Comparison of ENCODE assay signal across 8 mouse cellular contexts in genomic region chr13:23503797-23504196, GRCm38 (mm10). TPM values are rescaled to one million over a fixed set of nuclear protein-coding genes. Genes with fewer than 3 reads are reported as not detected.
A peak's percentile ranks its signal among the peaks of the same experiment; 100 is the strongest.
DNase-seq lines count a peak whose midpoint lies in the region; ATAC-seq and TF ChIP-seq lines count a peak whose summit lies in the region.

No protein-coding gene starts in this region.

- no peak overlapping the region for H3K27ac ChIP-seq in heart, embryonic 10.5 days
- H3K27ac ChIP-seq in kidney, postnatal 0 days: no peak overlapping the region
- H3K27ac ChIP-seq in lung, postnatal 0 days (ENCODE audit: low read length): no peak overlapping the region

- no peak overlapping the region for H3K9ac ChIP-seq in kidney, postnatal 0 days (ENCODE audit: low read depth, low read length)
- no peak overlapping the region for H3K9ac ChIP-seq in lung, postnatal 0 days (replicated peaks; ENCODE audit: low read depth)

- WGBS in heart, embryonic 10.5 days: under 1% methylated on average over 9 of the region's 9 CpGs
- WGBS in kidney, postnatal 0 days: 5% methylated on average over 9 of the region's 9 CpGs
- 6% methylated on average over 9 of the region's 9 CpGs for WGBS in lung, postnatal 0 days

- H3K4me2 ChIP-seq in kidney, postnatal 0 days (ENCODE audit: low read length): no peak overlapping the region
- H3K4me2 ChIP-seq in lung, postnatal 0 days (replicated peaks; ENCODE audit: low read depth, low read length): no peak overlapping the region

- peak; percentile 15 to 17 for DNase-seq in urinary bladder, postnatal 36 days (ENCODE audit: low spot score in 2 of 2)
- no peak for DNase-seq in urinary bladder, adult 18-20 months (ENCODE audit: low spot score in 2 of 2)
- DNase-seq in cerebellum, postnatal 14 days: peak; percentile 74 to 79
- DNase-seq in heart, embryonic 10.5 days (ENCODE audit: low spot score): no peak
- DNase-seq in kidney, postnatal 0 days (ENCODE audit: low spot score): peak; percentile 65
- DNase-seq in lung, postnatal 0 days (ENCODE audit: low spot score): peak; percentile 44
- peak; percentile 72 to 82 for DNase-seq in spleen, postnatal 4 days (ENCODE audit: low spot score in 2 of 2)

- H3K9me3 ChIP-seq in heart, embryonic 10.5 days: no peaks in the 10 kb centered on the region
- no peaks in the 10 kb centered on the region for H3K9me3 ChIP-seq in kidney, postnatal 0 days (replicated peaks; ENCODE audit: low read length)
- H3K9me3 ChIP-seq in lung, postnatal 0 days (ENCODE audit: low read length): no peaks in the 10 kb centered on the region

- TF ChIP-seq EP300 in lung, postnatal 0 days (IDR thresholded peaks at IDR 0.05): no peak

- peak overlapping the region; percentile 40 for H3K4me3 ChIP-seq in heart, embryonic 10.5 days
- no peak overlapping the region for H3K4me3 ChIP-seq in kidney, postnatal 0 days (replicated peaks; ENCODE audit: low read depth, low read length)
- H3K4me3 ChIP-seq in lung, postnatal 0 days (ENCODE audit: low read depth, low read length): no peak overlapping the region

- no peak for ATAC-seq in kidney, postnatal 0 days (replicated peaks; ENCODE audit: low FRiP score, low read depth)
- no peak for ATAC-seq in lung, postnatal 0 days
- ATAC-seq in activated CD4-positive, CD25-positive, alpha-beta regulatory T cell, adult 4 months: no peak

- peaks cover 28% of the 10 kb centered on the region for H3K4me1 ChIP-seq in heart, embryonic 10.5 days
- H3K4me1 ChIP-seq in kidney, postnatal 0 days (replicated peaks; ENCODE audit: insufficient read depth, low read length): no peaks in the 10 kb centered on the region
- no peaks in the 10 kb centered on the region for H3K4me1 ChIP-seq in lung, postnatal 0 days (ENCODE audit: insufficient read depth, low read depth, low read length)

- H3K27me3 ChIP-seq in heart, embryonic 10.5 days (ENCODE audit: insufficient read depth, poor library complexity, severe bottlenecking): no peaks in the 10 kb centered on the region
- H3K27me3 ChIP-seq in kidney, postnatal 0 days (ENCODE audit: insufficient read depth, low read length): no peaks in the 10 kb centered on the region
- no peaks in the 10 kb centered on the region for H3K27me3 ChIP-seq in lung, postnatal 0 days (replicated peaks; ENCODE audit: insufficient read depth, low read length)

- TF ChIP-seq CTCF in kidney, postnatal 0 days (IDR thresholded peaks at IDR 0.05; ENCODE audit: low read depth): no peak
- no peak for TF ChIP-seq CTCF in lung, postnatal 0 days (IDR thresholded peaks at IDR 0.05)

- H3K36me3 ChIP-seq in heart, embryonic 10.5 days: no peaks in the 10 kb centered on the region
- no peaks in the 10 kb centered on the region for H3K36me3 ChIP-seq in kidney, postnatal 0 days (ENCODE audit: insufficient read depth, low read length)
- no peaks in the 10 kb centered on the region for H3K36me3 ChIP-seq in lung, postnatal 0 days (ENCODE audit: insufficient read depth, low read length)

RNA-seq across cellular contexts. Expression of gene Btn2a2, which starts 15.1 kb away (rescaled TPM):
- polyA plus RNA-seq in heart, embryonic 10.5 days (2016; fragmentation: Nextera tagmentation; extraction: Ambion mirVana): 0.30 and 0.75 TPM in 2 replicates
- polyA plus RNA-seq in kidney, postnatal 0 days (2015; fragmentation: Nextera tagmentation; extraction: Ambion mirVana): 0.13 and 0.28 TPM in 2 replicates
- polyA plus RNA-seq in lung, postnatal 0 days (2015; fragmentation: Nextera tagmentation; extraction: Ambion mirVana): 0.06 and 0.07 TPM in 2 replicates
- polyA plus RNA-seq in activated CD4-positive, CD25-positive, alpha-beta regulatory T cell, adult 4 months (2017; shearing (Covaris generic)): not detected

RNA-seq across cellular contexts. Expression of gene Hist1h4h, which starts 27.1 kb away (rescaled TPM):
- polyA plus RNA-seq in heart, embryonic 10.5 days (2016; fragmentation: Nextera tagmentation; extraction: Ambion mirVana): 2.5 and 2.8 TPM in 2 replicates
- 7.6 and 8.3 TPM in 2 replicates for polyA plus RNA-seq in kidney, postnatal 0 days (2015; fragmentation: Nextera tagmentation; extraction: Ambion mirVana)
- 5.5 and 7.0 TPM in 2 replicates for polyA plus RNA-seq in lung, postnatal 0 days (2015; fragmentation: Nextera tagmentation; extraction: Ambion mirVana)
- polyA plus RNA-seq in activated CD4-positive, CD25-positive, alpha-beta regulatory T cell, adult 4 months (2017; shearing (Covaris generic)): 1 to 10 TPM; 2.7 to 3.2 TPM

RNA-seq across cellular contexts. Expression of gene Hist1h2af, which starts 29.9 kb away (rescaled TPM):
- polyA plus RNA-seq in heart, embryonic 10.5 days (2016; fragmentation: Nextera tagmentation; extraction: Ambion mirVana): 1.7 and 4.9 TPM in 2 replicates
- polyA plus RNA-seq in kidney, postnatal 0 days (2015; fragmentation: Nextera tagmentation; extraction: Ambion mirVana): 3.3 and 4.9 TPM in 2 replicates
- 1.3 and 1.7 TPM in 2 replicates for polyA plus RNA-seq in lung, postnatal 0 days (2015; fragmentation: Nextera tagmentation; extraction: Ambion mirVana)
- polyA plus RNA-seq in activated CD4-positive, CD25-positive, alpha-beta regulatory T cell, adult 4 months (2017; shearing (Covaris generic)): not detected

RNA-seq across cellular contexts. Expression of gene Hist1h3g, which starts 31.4 kb away (rescaled TPM):
- 3.2 and 3.5 TPM in 2 replicates for polyA plus RNA-seq in heart, embryonic 10.5 days (2016; fragmentation: Nextera tagmentation; extraction: Ambion mirVana)
- 3.9 and 4.0 TPM in 2 replicates for polyA plus RNA-seq in kidney, postnatal 0 days (2015; fragmentation: Nextera tagmentation; extraction: Ambion mirVana)
- 0.30 and 0.80 TPM in 2 replicates for polyA plus RNA-seq in lung, postnatal 0 days (2015; fragmentation: Nextera tagmentation; extraction: Ambion mirVana)
- 1 to 10 TPM in 1 of 2 experiments, not detected in 1; 1.1 TPM for polyA plus RNA-seq in activated CD4-positive, CD25-positive, alpha-beta regulatory T cell, adult 4 months (2017; shearing (Covaris generic))

RNA-seq across cellular contexts. Expression of gene Btn1a1, which starts 38.1 kb away (rescaled TPM):
- polyA plus RNA-seq in heart, embryonic 10.5 days (2016; fragmentation: Nextera tagmentation; extraction: Ambion mirVana): 0.04 and 0.96 TPM in 2 replicates
- 0.06 TPM in 1 of 2 replicates, not detected in the other for polyA plus RNA-seq in kidney, postnatal 0 days (2015; fragmentation: Nextera tagmentation; extraction: Ambion mirVana)
- polyA plus RNA-seq in lung, postnatal 0 days (2015; fragmentation: Nextera tagmentation; extraction: Ambion mirVana): 0.14 and 0.21 TPM in 2 replicates
- polyA plus RNA-seq in activated CD4-positive, CD25-positive, alpha-beta regulatory T cell, adult 4 months (2017; shearing (Covaris generic)): not detected

Comparison
In these comparisons a context has a peak if more than half of its experiments do, and no peak if none do; other contexts are left out.
1. DNase-seq: peak in urinary bladder, postnatal 36 days (2 of 2), cerebellum, postnatal 14 days (2 of 2), kidney, postnatal 0 days (single experiment), lung, postnatal 0 days (single experiment) and spleen, postnatal 4 days (2 of 2); none in urinary bladder, adult 18-20 months (0 of 2) and heart, embryonic 10.5 days (single experiment).